Mouse (Mus musculus) right cerebral cortex, adult 18-20 months (tissue): Measurements from ENCODE around the gene Tekt5.
A peak's percentile ranks its signal among the peaks of the same experiment; 100 is the strongest.

Source experiments
- DNase-seq: peaks from one replicate; pipeline ENCODE4 v3.0.0; 2022; ENCODE audit warnings: mixed read lengths

The Tekt5 gene

DNA sequence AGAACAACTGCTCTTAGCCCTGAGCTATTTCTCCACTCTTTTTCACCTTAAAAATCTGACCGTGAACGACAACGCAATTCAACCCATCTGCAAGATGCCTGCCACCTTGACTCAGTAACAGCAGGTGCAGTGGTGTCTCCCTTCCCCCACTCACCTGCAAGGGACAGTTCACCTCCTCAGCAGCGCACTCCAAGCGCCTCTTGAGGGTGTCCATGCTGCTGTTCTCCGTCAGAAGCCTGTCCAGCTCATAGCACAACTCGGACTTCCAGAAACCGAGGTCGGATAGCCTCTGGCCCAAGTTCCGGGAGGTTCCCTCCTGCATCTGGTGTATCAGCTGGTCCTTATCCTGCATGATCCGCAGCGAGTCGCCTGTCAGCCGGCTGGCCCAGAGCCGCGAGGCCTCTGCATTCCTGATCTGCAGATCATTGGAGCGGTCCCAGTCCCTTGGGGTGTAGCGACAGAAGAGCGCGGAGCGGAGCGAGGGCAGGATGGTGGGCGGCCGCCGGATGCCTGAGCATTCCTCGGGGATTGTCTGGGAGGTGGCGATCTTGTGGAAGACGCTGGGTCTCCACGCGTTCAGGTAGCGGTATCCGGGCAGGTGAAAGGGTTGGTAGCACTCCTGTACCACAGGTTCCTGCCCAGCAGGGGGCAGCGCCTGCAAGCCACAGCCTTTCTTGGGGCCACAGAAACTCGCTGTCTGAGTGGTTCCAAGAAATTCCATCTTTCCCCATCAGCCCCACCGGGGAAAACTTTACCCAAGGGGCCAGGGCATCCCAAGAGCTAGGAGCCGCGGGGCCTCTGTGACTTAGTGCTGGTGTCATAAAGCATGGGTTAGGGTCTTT lies at the start of gene Tekt5:
Gene Tekt5, minus strand, starts transcription at position 792 of the 842 bp plus-strand sequence.
- peak; percentile 40 for DNase-seq

DNA sequence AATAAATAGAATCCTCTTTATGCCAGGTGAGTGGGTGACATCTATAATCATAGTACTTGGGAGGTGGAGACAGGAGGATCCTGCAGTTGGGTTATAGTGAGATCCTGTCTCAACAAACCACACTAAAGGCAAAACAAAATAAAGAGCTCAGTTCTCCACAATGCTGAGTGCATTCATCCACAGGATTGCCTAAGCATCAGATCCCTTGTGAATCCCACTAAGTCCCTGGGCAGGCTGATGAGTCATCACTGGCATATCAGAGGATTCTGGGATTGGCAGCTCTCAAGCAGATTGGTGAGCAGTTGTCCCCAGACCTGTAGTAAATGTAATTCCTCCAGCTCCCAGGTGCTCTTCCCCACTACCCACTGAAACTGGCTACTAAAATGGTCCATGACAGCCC lies 48.4 kb upstream of the Tekt5 start:
- DNase-seq, result no peak

DNA sequence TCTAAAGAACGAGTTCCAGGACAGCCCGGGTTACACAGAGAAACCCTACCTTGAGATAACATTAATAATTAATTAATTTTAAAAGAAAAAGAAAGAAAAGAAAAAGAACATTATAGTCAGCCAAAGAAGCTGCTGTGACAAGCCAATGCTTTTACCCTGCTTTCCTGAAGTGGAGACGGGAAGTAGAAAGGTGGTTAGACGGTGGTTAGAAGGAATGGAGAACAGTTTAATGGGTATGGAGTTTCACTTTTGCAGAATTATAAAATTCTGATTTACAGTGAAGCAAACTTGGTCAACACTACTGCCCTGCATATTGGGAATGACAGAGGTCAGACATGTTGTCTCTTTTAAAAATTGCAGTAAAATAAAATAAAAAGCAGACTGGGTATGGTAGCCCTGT lies 46.5 kb upstream of the Tekt5 start:
- no peak for DNase-seq

DNA sequence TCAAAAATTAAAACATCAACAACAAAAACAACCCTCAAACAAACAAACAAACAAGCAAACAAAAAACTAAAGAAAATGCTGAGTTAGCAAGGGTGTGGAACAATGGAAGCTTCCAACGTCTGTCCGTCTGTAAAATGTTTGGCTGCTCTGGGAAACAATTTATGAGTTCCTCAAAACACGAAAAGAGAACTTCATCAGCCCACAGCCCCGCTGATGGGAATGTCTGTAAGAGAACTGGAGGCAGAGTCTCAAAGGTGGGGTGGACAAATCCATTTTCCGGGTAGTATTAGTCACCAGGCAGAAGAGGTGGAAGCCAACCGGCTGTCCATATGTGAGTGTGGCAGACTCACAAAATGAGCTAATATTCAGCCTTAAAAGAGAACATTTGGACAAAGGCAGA lies 46.0 kb upstream of the Tekt5 start:
- no peak for DNase-seq

DNA sequence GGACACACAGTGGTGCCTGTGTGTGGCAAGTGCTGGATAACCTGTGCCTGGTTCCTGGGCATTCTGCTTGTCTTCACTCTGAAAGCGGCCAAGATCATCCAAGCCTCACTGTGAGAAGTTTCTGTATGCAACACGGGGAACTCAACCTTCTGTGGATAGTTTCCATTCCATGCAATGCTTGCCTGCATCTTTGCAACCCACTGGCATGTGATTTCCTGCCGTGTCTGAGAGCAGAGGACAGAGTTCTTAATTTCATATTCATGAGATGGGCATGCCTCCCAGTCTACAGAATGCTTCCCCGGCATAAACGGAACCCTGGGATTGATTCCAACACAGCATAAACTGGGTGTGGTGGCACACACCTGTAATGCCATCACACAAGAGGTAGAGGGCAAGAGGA lies 42.8 kb upstream of the Tekt5 start:
- DNase-seq, result no peak

DNA sequence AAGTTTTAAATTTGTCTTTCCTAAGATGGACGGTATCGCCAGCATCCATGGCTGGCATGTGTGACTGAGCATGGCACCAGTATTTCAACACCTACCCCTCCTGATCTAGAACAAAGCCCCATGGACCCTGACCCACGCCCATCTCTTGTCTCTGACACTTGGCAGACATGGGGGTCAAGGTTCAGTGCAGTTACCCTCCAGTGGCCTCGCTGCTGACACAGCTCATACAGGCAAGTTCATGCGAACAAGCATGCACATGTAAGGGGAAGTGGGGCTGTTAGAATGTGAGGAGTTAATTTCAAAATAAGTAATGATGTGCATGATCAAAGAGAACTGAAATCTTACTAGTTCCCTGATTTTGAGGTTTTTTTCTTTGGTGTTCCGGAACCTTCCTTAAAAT lies 40.9 kb upstream of the Tekt5 start:
- no peak for DNase-seq

DNA sequence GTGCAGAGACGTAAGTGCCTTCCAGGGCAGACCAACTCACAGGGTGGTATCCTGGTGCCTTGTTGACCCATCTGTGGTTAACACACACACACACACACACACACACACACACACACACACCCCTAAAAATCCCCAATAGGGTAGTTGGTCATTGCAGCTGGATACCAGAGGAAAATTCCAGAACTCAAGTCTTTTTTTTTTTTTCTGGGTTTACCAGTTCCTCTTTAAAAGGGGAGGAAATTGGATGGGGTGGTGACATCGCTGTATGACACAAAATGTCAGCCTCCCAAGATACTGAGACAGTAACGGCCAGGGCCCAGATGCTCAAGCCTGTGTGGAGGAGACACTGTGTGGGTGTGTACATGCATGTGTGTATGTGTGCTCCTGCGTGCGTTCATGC lies 38.1 kb upstream of the Tekt5 start:
- DNase-seq, result no peak

DNA sequence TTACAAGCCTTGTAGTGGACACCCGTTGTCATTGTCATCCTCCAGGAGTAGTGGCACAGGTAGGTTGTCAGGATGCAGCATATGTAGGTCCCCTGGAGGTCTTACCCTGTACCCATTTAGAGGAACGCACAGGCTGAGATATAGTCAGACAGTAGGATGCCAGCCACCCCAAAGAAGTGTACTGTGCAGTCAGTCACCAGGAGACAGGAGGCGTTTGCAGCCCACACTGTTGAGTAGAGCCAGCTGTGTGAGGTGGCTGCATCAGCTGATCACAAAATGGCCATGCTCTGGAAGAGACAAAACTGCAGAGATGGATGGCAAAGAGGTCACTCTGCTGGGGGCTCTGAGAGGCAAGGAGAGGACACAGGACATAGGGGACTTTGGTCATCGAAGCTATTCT lies 37.1 kb upstream of the Tekt5 start:
- DNase-seq, result peak; percentile 44

DNA sequence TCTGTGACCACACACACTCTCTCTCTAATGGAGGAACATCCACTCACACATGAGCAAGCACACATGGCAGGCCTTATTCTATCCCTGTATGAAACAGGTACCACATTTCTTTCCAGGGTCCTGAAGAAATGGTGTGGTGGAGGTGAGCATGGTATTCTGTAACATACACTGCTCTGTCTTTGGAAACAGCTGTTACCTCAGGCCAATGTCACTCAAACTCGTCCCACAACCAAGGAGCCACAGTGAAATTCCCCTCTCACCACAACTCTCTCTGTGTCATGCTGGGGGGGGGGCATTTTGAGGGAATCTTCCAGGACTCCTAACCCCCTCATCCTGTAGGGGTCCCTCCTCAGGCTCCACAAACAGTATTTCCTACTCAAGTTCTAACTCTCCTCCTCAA lies 36.6 kb upstream of the Tekt5 start:
- no peak for DNase-seq

DNA sequence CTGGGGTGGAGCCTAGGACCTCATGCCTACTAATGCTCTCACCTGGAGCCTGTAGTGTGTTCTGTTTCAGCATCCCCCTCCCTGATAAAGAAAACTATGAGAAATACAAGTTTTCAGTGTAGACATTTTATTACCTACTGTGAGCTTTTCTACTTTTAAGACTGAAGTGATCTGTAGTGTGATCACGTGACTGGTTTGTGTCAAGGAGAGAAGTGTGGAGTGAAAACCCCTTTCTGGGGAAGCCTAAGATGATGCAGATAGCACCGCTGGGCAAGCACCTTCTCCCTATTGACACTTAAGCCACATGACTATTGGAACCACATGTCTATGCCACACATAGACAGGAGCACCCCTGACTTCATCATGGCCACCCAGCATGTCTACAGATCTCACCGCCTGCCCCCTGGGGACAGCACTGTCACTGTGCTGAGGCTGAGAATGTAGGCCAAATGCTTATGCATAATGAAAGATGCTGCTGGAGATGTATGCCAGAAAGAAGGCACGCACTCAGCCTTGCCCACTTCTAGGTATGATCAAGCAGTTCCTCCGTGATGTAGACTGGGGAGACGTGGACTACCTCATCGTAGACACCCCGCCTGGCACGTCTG lies 25.3 kb upstream of the Tekt5 start:
- no peak for DNase-seq

DNA sequence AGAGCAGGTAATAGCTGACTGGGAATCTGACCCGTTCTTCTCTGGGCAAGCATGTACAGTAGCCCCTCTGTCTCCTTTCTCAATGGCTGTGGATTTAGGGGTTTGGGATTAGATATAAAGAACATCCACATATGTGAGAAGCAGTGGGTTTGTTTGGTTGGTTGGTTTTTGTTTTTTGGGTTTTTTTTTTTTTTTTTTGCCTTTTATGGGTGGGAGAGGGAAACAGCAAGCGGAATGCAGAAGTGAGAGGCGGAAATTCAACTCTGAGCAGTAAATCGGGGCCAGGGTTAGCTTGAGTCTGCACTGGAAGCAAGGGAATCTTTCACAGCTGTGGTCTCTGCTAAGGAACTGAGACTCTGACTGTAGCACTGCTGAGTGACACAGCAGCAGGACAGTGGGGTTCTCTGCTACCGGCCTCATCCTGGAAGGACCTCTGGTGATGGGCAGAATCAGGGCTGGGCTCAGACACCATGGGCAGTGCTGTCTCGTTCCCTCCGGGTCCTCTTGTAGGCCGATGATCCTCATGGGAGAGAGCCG lies 22.5 kb upstream of the Tekt5 start:
- DNase-seq, result no peak

DNA sequence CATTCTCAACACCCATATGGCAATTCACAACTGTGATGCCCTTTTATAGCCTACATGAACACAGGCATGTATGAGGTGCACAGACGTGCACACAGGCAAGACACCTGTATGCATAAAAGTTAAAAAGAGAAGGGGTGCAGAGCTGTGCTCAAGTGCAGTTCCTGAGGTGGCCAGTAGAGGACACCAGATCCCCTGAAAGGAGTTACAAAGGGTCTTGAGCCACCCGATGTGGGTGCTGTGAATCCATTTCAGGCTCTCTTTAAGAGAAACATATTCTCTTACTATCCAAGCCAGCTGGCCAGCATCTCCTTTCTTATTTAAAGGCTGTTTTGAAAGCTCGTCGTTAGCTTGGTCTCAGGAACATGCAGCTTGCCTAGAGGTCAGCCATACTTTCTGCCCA lies 21.6 kb upstream of the Tekt5 start:
- DNase-seq, result no peak

DNA sequence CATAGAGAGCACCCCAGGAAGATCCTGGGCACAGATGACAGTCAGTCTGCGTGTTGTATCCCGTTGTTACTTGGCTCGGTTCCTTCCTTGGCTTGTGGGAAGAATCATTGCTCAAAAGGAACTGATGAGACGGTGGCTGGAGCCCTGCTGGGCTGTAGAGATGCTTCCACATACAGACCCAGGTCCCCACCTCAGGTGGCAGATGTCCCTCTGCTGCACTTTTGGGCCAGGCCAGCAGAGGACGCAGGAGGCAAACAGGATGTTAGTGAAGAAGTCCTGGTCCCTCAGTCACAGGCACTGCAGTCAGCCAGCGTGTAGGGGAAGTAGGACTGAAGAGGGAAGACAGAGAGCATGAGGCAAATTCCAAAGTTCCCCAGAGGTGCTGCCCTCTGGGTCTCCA lies 20.7 kb upstream of the Tekt5 start:
- no peak for DNase-seq

DNA sequence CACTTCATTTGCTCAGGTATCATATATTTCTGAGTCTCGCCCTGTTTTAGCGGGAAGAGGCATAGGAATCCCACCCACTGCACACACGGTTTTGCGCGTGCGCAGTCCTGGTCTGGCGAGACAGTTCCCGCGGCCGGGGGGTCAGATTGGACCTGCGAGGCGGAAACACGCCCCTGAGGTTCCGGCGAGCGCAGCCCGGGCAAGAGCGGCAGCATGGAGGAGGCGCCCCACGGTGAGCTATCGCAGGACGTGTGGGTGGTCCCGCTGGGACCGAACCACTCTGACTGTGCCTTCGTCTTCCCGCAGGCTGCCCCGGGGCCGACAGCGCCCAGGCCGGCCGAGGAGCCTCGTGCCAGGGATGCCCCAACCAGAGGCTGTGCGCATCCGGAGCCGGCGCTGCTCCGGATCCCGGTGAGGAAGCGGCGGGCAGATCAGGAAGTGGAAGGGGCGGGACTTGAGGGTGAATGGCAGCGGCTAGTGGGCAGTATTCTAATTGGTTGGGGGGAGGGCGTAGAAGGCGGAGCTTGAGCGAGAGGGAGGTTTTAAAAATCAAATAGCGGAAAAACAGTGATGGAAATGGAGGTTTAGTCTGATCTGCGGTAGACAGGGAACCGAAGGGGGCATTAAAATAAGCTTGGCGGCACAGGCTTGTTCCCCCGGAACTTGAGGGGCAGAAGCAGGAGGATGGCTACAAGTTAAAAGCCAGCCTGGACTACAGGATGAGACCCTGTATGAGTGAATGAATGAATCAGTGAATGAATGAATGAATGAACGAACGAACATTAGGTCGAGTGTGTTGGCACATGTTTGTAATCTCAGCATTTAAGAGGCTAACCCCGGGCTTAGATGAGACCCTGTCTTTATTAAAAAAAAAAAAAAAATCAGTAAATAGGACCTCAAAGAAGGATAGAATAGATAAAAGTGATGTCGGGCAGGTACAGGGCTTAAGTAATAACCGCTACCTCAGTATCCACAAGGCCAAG lies 16.8 kb upstream of the Tekt5 start, which contains the start of gene Nubp1:
Gene Nubp1, plus strand, starts transcription at position 185 of the 983 bp plus-strand sequence.
- DNase-seq, result peak; percentile 94

DNA sequence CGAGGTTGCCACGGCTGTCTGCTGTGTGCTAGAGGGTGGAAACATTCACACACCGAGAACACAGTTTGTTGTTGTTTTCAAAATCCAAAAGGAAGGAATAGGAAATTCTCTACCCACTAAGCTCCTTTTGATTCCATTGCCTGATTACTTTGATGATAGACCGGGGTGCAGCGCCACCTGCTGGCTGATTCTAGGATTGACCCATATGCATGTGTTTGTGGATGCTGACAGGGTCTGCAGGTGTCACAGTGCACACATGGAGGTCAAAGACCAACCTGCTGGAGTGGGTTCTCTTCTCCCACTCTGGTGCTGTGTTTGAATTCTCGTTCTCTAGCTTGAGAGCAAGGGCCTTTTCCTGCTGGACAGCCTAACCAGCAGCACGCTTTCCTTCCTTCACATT lies 3.9 kb upstream of the Tekt5 start:
- peak; percentile 73 for DNase-seq

DNA sequence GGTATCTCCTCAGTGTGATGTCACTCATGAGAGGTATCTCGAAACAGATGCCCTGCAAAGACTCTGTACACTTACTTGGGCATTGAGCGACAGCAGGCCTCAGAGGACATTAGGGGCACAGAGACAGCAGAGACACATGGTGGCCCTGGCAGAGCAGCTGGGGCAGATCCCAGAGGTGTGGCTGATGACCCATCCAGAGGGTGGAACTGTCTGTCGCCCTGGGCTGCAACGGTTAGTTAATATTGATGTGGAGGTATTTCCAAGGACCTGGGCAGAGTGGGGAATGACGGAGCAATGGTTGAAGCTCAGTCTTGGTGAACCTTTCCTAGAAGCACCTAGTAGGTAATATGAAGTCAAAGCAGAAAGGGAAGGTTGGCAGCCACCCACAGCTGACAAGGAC lies 3.5 kb upstream of the Tekt5 start:
- no peak for DNase-seq

DNA sequence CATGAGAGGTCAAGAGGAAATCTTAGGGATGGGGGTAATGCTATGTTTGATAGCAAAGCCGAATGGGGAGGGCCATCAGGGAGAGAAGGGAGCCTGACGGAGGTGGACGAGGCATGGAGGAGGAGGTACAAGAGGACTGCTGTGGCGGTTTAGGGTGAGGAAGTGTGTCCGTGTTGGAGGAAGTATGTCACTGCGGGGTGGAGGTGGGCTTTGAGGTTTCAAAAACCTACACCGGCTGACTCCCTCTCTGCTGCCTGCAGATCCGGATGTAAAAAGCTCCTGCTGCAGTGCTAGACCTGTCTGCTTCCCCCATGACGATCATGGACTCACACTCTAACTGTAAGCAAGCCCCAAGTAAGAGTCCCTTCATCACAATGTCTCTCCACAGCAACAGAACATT lies 2.7 kb downstream of the Tekt5 start:
- no peak for DNase-seq

DNA sequence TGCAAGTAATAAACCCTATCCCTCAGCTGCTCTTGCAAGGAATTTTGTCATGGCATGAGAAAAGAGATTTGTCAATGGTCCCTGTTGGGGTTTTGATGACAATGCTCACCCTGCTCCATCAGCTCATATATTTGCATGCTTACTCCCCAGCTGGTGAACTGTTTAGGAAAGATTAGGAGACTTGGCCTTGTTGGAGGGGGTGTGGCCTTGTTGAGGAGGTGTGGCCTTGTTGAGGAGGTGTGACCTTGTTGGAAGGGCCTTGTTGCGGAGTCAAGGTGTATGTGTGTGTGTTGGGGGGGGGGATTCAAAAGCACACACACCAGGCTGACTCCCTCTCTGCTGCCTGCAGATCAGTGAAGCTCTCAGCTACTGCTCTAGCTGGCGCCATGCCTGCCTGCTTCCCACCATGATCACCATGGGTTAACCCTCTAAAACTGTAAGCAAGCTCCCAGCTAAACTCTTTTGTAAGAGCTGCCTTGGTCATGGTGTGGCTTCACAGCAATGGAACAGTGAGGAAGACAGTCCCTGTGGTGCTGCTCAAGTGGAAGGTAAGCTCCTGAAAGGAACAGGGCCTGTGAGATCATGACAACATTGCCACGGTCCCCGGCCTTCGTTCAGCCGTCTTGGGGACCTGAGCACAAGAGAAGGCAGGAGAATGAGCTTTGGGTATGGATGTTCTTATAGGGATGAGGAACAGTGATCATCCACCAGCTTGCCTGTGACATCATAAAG lies 6.5 kb downstream of the Tekt5 start:
- no peak for DNase-seq

DNA sequence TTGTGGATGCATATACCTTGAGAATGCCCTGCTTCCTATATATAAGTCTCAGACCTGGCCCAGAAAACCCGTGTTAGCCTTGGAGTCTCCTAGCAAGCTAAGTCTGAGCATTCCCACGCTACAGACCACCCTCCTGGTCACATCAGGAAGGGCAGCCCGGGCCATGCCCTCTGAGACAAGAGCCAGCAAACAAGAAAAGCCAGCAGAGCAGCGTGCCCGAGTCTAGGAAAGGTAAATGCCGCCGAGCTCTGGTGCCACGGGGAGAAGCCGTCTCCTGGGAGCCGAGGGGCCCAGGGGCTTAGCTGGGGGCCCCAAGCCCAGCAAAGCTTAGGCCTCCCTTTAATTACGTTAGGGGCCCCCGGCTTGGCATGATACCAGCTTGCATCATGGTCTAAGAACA lies 10.0 kb downstream of the Tekt5 start:
- no peak for DNase-seq

DNA sequence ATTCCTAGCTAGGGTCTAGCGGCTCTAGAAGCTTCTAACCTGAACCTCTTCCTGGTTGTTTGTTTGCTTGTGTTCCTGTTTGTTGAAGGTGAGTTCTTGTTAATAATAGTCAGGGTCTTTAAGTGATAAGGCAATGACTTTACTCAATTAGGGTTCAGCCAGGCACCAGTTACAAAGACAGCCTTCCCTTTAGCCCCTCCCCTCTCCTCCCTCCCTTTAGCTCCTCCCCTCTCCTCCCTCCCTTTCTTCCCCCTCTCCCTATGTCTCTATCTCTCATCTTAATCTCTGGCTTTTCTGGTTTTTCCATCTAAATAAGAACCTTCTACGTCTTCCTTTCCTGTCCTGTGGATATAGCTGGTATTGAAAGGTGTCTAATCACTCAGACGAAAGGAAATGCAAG lies 10.7 kb downstream of the Tekt5 start:
- no peak for DNase-seq

DNA sequence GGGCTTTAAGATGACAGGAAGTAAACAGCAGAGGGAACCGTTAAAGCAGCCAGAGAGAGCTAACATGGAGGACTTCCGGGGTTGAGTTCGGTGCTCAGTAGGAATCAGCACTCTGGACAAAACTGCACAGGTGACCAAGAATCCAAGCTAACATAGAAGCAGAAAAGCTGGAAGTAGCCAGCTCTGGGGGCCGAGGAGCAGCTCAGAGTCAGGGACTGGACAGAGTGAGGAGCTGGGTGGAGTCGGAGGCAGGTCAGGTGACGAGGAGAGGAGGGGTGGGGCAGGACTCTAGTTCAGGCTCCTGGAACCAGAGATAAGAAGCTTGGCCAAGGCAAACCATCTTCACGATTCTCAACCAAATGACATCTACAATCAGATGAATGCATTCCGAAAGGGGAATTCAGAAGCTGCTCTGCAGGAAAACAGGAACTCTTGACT lies 11.2 kb downstream of the Tekt5 start:
- DNase-seq, result no peak

DNA sequence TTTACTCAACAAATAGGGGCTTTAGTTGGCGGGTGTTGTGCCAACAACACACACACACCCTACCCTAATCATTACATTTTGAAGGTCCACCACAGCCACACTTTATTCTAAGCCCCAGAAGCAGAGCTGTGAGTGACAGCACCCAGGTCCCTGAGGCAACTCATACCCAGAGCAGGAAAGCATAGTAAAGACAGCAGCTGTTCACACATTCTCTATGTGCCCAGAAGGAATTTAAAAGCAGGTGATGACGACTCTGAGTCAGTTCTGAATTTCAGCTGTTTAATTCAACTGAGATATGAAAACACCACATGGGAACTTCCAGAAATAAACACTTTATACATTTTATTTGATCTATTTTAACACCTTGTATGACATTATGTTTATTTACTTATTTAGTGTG lies 15.8 kb downstream of the Tekt5 start:
- peak; percentile 46 for DNase-seq
